ENCODE assay signal across 17 mouse cellular contexts in genomic region chr14:35197371-35197770, GRCm38 (mm10).
"Had no signal": no experiment of that assay in that cellular context is flagged by ENCODE, and none has a peak within 500 bp of the region (broad histone marks: within the 10 kb centered on the region; RNA-seq: fewer than 3 reads in every experiment).

No protein-coding gene starts in this region.

- H3K36me3 ChIP-seq: lung, embryonic 15.5 days; midbrain, embryonic 13.5 days; midbrain, embryonic 15.5 days; neural tube, embryonic 12.5 days; stomach, embryonic 15.5 days had no signal

- H3K9ac ChIP-seq: liver, postnatal 0 days; lung, embryonic 15.5 days; midbrain, embryonic 13.5 days; midbrain, embryonic 15.5 days; neural tube, embryonic 12.5 days; stomach, embryonic 15.5 days had no signal

- H3K9me3 ChIP-seq: lung, embryonic 15.5 days; midbrain, embryonic 13.5 days; midbrain, embryonic 15.5 days; neural tube, embryonic 12.5 days; stomach, embryonic 15.5 days had no signal

- H3K27me3 ChIP-seq: lung, embryonic 15.5 days; megakaryocyte, embryonic 14.5 days; midbrain, embryonic 13.5 days; midbrain, embryonic 15.5 days; neural tube, embryonic 12.5 days; stomach, embryonic 15.5 days had no signal

- DNase-seq: liver, postnatal 0 days; lung, adult 2 months; lung, postnatal 14 days; lung, postnatal 36 days; right cerebral cortex, postnatal 14 days; thymus, adult 2 months; thymus, postnatal 25 days; thymus, postnatal 4 days had no signal

- H3K4me1 ChIP-seq: lung, embryonic 15.5 days; megakaryocyte, embryonic 14.5 days; neural tube, embryonic 12.5 days; stomach, embryonic 15.5 days had no signal

- H3K4me3 ChIP-seq: lung, embryonic 15.5 days; megakaryocyte, embryonic 14.5 days; midbrain, embryonic 13.5 days; midbrain, embryonic 15.5 days; neural tube, embryonic 12.5 days; stomach, embryonic 15.5 days had no signal

- ATAC-seq: liver, postnatal 0 days; lung, postnatal 0 days; midbrain, embryonic 13.5 days; midbrain, embryonic 15.5 days had no signal

- H3K4me2 ChIP-seq: lung, embryonic 15.5 days; midbrain, embryonic 11.5 days; midbrain, embryonic 13.5 days; midbrain, embryonic 15.5 days; neural tube, embryonic 12.5 days; stomach, embryonic 15.5 days had no signal

- H3K27ac ChIP-seq: lung, embryonic 15.5 days; macrophage; midbrain, embryonic 13.5 days; midbrain, embryonic 15.5 days; neural tube, embryonic 12.5 days; stomach, embryonic 15.5 days had no signal
